Mouse (Mus musculus) lung, postnatal 25 days (tissue): ENCODE measurements around the gene Serpinb6e.

Experiments
- DNase-seq: peaks from one replicate; pipeline ENCODE4 v3.0.0; 2022; ENCODE audit warnings: low spot score

Serpinb6e gene

DNA sequence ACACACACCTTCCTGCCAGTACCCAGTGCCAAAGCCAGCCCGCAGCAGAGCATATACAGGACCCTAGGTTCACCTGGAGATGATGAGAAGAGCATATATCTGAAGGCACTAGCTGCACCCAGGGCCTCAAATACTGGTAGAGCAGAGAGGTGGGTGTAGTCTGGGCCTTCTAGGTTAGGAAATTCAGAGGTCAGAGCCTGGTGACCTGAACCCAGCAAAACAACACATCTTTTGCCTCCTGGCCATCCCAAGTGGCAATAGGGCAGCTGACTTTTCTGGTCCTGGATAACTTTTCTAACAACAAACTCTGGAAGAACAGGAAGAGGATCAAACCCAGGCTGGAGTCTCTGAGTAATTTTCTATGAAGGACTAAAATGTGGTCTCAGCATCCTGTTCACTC lies at the start of gene Serpinb6e:
TSS of gene Serpinb6e (minus strand) at position 101 of the 400 bp plus-strand sequence.
- DNase-seq, result no peak

DNA sequence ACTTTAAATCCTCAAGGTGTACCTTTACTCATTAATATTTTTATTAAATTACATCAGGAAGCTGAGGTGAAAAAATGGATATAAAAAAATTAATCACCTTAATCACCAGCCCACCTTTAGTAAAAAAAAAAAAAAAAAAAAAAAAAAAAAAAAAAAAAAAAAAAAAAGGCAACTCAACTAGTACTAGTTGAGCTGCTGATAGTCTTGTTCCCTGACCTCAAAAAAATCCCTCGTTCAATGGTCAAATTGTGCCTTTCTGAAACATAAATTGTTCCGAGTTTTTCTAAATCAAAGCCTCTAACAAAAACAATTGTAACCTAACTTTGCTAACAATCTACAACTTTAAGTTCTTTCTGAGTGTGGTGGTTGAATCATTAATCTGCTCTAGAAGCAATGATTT lies 12.5 kb downstream of the Serpinb6e start:
- no peak for DNase-seq

DNA sequence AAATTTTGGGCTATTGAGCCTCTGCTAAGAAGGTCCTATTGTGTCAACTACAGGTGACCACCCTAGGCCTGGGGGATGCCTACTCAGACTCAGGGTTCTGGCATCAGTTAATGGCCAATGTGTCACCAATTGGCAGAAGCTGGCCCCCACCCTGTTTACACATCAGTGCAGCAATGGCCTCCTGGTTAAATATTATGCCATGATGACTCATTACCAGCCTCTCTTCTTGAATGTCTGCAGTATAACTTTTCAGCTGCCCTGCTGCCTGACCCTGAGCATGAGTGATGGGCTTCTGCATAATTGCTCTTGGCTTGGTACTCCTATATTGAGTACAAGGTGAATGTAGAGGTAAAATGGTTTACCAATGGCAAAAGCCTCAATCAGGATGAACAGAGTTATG lies 19.8 kb downstream of the Serpinb6e start:
- no peak for DNase-seq

DNA sequence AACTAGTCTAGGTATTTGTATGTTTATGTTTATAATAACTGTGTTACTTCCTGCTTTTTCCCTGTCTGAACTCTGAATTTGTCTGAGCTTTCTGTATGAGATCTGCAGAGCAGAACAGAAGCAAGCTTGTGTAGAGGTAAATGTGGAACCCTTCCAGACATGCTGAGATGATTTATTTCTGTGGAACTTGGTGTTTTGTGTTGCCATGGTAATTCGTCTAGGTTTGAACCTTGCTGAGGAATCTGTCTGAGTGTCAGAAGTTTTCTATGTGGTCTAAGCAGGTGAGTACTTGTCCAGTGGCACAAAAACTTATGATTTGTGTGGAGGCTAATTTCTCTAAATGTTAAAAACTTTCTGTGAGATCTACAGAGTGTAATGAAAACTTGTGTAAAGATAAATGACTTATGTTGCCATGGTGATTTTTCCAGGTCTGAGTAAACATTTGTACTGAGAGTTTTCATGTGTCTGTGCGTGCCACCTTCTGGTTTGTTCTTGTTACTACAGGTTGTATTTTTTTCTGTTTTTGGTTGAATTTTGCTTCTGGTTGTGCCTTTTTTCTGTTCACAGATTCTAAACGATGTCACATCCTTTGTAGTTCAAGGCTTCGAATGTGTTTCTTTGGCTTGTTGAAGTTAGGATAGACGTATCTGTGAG lies 21.6 kb downstream of the Serpinb6e start:
- no peak for DNase-seq
